Mouse (Mus musculus): ENCODE data around the gene Zfp931. TPM values are rescaled to one million over a fixed set of nuclear protein-coding genes. Genes with fewer than 3 reads are reported as not detected.
"Not testable (repeated sequence)": the region's sequence is repeated elsewhere in the genome, so short reads cannot be mapped to it uniquely, and the experiment has no call there.

The Zfp931 gene
- total RNA-seq, 2 experiments from 2014 or later, result 9.0 to 9.9 TPM

DNA sequence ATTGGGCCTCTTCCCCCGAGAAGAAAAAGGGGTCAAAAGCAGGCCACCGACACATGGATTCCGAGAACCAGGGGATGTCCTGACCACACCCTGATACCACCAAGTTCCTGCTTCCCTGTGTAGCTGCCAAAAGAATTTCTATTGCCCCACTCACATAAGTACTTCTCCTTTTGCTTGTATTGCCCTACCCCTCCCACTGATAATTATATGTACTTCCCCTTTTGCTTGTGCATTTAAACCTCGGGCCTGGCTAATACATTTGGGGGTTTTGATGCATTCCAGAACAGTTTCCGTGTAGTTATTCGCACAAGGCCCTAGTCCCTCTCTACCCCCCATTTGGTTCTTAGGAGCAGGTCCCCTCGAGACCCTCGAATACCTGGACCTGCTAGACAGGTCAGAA is 57.5 kb downstream of the Zfp931 start:
- DNase-seq, result not testable (repeated sequence)

GRCm38 (mm10) chr2:178019486-178019885 is 58.8 kb downstream of the Zfp931 start:
- DNase-seq; intact Hi-C loops (cut with DNase I): not testable (repeated sequence)

More for the DNA sequence above, 57.5 kb downstream of the Zfp931 start:
- intact Hi-C loops (cut with DNase I), result not testable (repeated sequence)

Other genes with a start within 250 kb of the Zfp931 start
- gene Gm14325, start 238.1 kb downstream of the Zfp931 start, total RNA-seq (2021), result 10 to 100 TPM; 73.6 to 83.3 TPM
- 1 to 10 TPM; 2.9 to 4.4 TPM for gene Gm14327, start 181.4 kb downstream of the Zfp931 start, total RNA-seq (2021)
- under 1 TPM in 1 of 2 experiments, not detected in 1; 0.51 TPM for gene Zfp972, start 152.9 kb downstream of the Zfp931 start, total RNA-seq (2021)
- 10 to 100 TPM; 28.1 to 34.8 TPM for gene Gm14326, start 121.2 kb downstream of the Zfp931 start, total RNA-seq (2021)
- gene Zfp971, start 55.2 kb downstream of the Zfp931 start, total RNA-seq (2021), result 10 to 100 TPM; 27.3 to 29.4 TPM
- gene Phactr3, start 40.5 kb upstream of the Zfp931 start, total RNA-seq (2021), result not detected